Mouse (Mus musculus): ENCODE measurements around the gene Lrrn3. TPM values are rescaled to one million over a fixed set of nuclear protein-coding genes. Genes with fewer than 3 reads are reported as not detected.

Gene Lrrn3
- polyA plus RNA-seq, 1 experiment from 2014 or later = 5.1 TPM

- Histone ChIP-seq H3K27ac (ENCODE audit: low read depth, low read length) (no peak overlapping the region), H3K4me2 (no peak overlapping the region), H3K27me3 (ENCODE audit: control insufficient read depth, insufficient read depth, low read length) (no peaks in the 10 kb centered on the region), H3K9me3 (replicated peaks; ENCODE audit: control insufficient read depth, low read length) (no peaks in the 10 kb centered on the region), H3K4me1 (ENCODE audit: control insufficient read depth, insufficient read depth, low read length) (no peaks in the 10 kb centered on the region), H3K4me3 (ENCODE audit: low read depth, low read length) (no peak overlapping the region), H3K36me3 (ENCODE audit: control insufficient read depth, insufficient read depth, low read length) (no peaks in the 10 kb centered on the region), H3K9ac (ENCODE audit: low read depth, low read length) (no peak overlapping the region; the same call in 1 of the 2 replicates)
- no peak for ATAC-seq (replicated peaks; ENCODE audit: insufficient number of reproducible peaks, low FRiP score, low TSS enrichment)
- 36% methylated on average over 10 of the region's 10 CpGs for WGBS (ENCODE audit: insufficient replicate concordance)
Observed at GRCm38 (mm10) chr12:41494620-41495019, 8.4 kb upstream of the Lrrn3 start.

GRCm38 (mm10) chr12:41487005-41487404 lies 774 bp upstream of the Lrrn3 start:
- Histone ChIP-seq H3K27me3 (ENCODE audit: control insufficient read depth, insufficient read depth, low read length) (no peaks in the 10 kb centered on the region), H3K9me3 (replicated peaks; ENCODE audit: control insufficient read depth, low read length) (no peaks in the 10 kb centered on the region), H3K4me2 (no peak overlapping the region), H3K36me3 (ENCODE audit: control insufficient read depth, insufficient read depth, low read length) (no peaks in the 10 kb centered on the region), H3K27ac (ENCODE audit: low read depth, low read length) (no peak overlapping the region), H3K9ac (ENCODE audit: low read depth, low read length) (no peak overlapping the region), H3K4me3 (ENCODE audit: low read depth, low read length) (no peak overlapping the region), H3K4me1 (ENCODE audit: control insufficient read depth, insufficient read depth, low read length) (0 out of 2 replicates have a peak, but pooled peaks cover 4% of the 10 kb centered on the region)
- ATAC-seq (replicated peaks; ENCODE audit: insufficient number of reproducible peaks, low FRiP score, low TSS enrichment) = no peak
- WGBS (ENCODE audit: insufficient replicate concordance) = 24% methylated on average over 5 of the region's 5 CpGs

GRCm38 (mm10) chr12:41485512-41486215 lies 567 bp downstream of the Lrrn3 start:
- WGBS (ENCODE audit: insufficient replicate concordance) = 22% methylated on average over 12 of the region's 12 CpGs
- Histone ChIP-seq H3K9me3 (replicated peaks; ENCODE audit: control insufficient read depth, low read length) (no peaks in the 10 kb centered on the region), H3K9ac (ENCODE audit: low read depth, low read length) (peak overlapping the region; percentile 40), H3K36me3 (ENCODE audit: control insufficient read depth, insufficient read depth, low read length) (no peaks in the 10 kb centered on the region), H3K27ac (ENCODE audit: low read depth, low read length) (no peak overlapping the region), H3K4me1 (ENCODE audit: control insufficient read depth, insufficient read depth, low read length) (0 out of 2 replicates have a peak, but pooled peaks cover 4% of the 10 kb centered on the region), H3K4me2 (peak overlapping the region; percentile 65), H3K4me3 (ENCODE audit: low read depth, low read length) (peak overlapping the region; percentile 35), H3K27me3 (ENCODE audit: control insufficient read depth, insufficient read depth, low read length) (no peaks in the 10 kb centered on the region)
- ATAC-seq (replicated peaks; ENCODE audit: insufficient number of reproducible peaks, low FRiP score, low TSS enrichment) = peak; percentile 73; the same call in 1 of the 2 replicates

GRCm38 (mm10) chr12:41484689-41485511 lies 1.3 kb downstream of the Lrrn3 start:
- Histone ChIP-seq H3K27ac (ENCODE audit: low read depth, low read length) (no peak overlapping the region), H3K9ac (ENCODE audit: low read depth, low read length) (peak overlapping the region; percentile 40; the same call in 1 of the 2 replicates), H3K36me3 (ENCODE audit: control insufficient read depth, insufficient read depth, low read length) (no peaks in the 10 kb centered on the region), H3K27me3 (ENCODE audit: control insufficient read depth, insufficient read depth, low read length) (no peaks in the 10 kb centered on the region), H3K4me2 (peak overlapping the region; percentile 65), H3K9me3 (replicated peaks; ENCODE audit: control insufficient read depth, low read length) (no peaks in the 10 kb centered on the region), H3K4me3 (ENCODE audit: low read depth, low read length) (peak overlapping the region; percentile 35), H3K4me1 (ENCODE audit: control insufficient read depth, insufficient read depth, low read length) (0 out of 2 replicates have a peak, but pooled peaks cover 4% of the 10 kb centered on the region)
- 41% methylated on average over 16 of the region's 16 CpGs for WGBS (ENCODE audit: insufficient replicate concordance)
- no peak for ATAC-seq (replicated peaks; ENCODE audit: insufficient number of reproducible peaks, low FRiP score, low TSS enrichment)

GRCm38 (mm10) chr12:41483593-41484451 lies 2.4 kb downstream of the Lrrn3 start:
- Histone ChIP-seq H3K4me1 (ENCODE audit: control insufficient read depth, insufficient read depth, low read length) (0 out of 2 replicates have a peak, but pooled peaks cover 4% of the 10 kb centered on the region), H3K27ac (ENCODE audit: low read depth, low read length) (no peak overlapping the region), H3K4me3 (ENCODE audit: low read depth, low read length) (no peak overlapping the region), H3K9ac (ENCODE audit: low read depth, low read length) (no peak overlapping the region), H3K36me3 (ENCODE audit: control insufficient read depth, insufficient read depth, low read length) (no peaks in the 10 kb centered on the region), H3K27me3 (ENCODE audit: control insufficient read depth, insufficient read depth, low read length) (no peaks in the 10 kb centered on the region), H3K9me3 (replicated peaks; ENCODE audit: control insufficient read depth, low read length) (no peaks in the 10 kb centered on the region), H3K4me2 (peak overlapping the region; percentile 65)
- 67% methylated on average over 23 of the region's 23 CpGs for WGBS (ENCODE audit: insufficient replicate concordance)
- ATAC-seq (replicated peaks; ENCODE audit: insufficient number of reproducible peaks, low FRiP score, low TSS enrichment) = no peak

- WGBS (ENCODE audit: insufficient replicate concordance) = 82% methylated on average over 5 of the region's 5 CpGs
- Histone ChIP-seq H3K9ac (ENCODE audit: low read depth, low read length) (no peak overlapping the region), H3K9me3 (replicated peaks; ENCODE audit: control insufficient read depth, low read length) (no peaks in the 10 kb centered on the region), H3K27me3 (ENCODE audit: control insufficient read depth, insufficient read depth, low read length) (no peaks in the 10 kb centered on the region), H3K4me3 (ENCODE audit: low read depth, low read length) (no peak overlapping the region), H3K4me2 (peak overlapping the region; percentile 65; the same call in 1 of the 2 replicates), H3K27ac (ENCODE audit: low read depth, low read length) (no peak overlapping the region), H3K36me3 (ENCODE audit: control insufficient read depth, insufficient read depth, low read length) (no peaks in the 10 kb centered on the region), H3K4me1 (ENCODE audit: control insufficient read depth, insufficient read depth, low read length) (0 out of 2 replicates have a peak, but pooled peaks cover 4% of the 10 kb centered on the region)
- no peak for ATAC-seq (replicated peaks; ENCODE audit: insufficient number of reproducible peaks, low FRiP score, low TSS enrichment)
Observed at GRCm38 (mm10) chr12:41483091-41483592, 3.1 kb downstream of the Lrrn3 start.

DNA sequence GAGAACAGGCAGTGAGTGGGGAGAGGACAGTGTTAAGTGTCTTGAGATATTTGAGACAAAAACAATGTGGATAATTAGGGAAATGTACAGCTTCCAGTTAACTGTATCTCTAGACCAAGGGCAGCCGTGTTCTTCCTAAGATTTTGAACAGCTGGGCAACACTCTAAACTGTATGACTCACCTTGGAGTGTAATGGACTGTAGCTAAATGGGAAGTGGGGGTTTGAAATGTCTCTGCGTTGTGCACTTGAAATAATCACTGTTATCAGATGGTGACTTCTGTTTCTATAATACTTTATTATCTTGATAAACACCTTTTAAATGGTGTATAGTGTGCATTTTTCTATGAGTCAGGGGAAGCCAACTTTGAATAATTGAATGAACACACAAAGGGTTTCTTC lies 4.7 kb downstream of the Lrrn3 start:
- H3K4me1 ChIP-seq (ENCODE audit: control insufficient read depth, insufficient read depth, low read length) = 0 out of 2 replicates have a peak, but pooled peaks cover 4% of the 10 kb centered on the region
- no peaks in the 10 kb centered on the region for H3K9me3 ChIP-seq (replicated peaks; ENCODE audit: control insufficient read depth, low read length)
- ATAC-seq (replicated peaks; ENCODE audit: insufficient number of reproducible peaks, low FRiP score, low TSS enrichment) = no peak
- no peaks in the 10 kb centered on the region for H3K36me3 ChIP-seq (ENCODE audit: control insufficient read depth, insufficient read depth, low read length)
- H3K9ac ChIP-seq (ENCODE audit: low read depth, low read length) = no peak overlapping the region
- no peak overlapping the region for H3K27ac ChIP-seq (ENCODE audit: low read depth, low read length)
- H3K4me3 ChIP-seq (ENCODE audit: low read depth, low read length) = no peak overlapping the region
- no peaks in the 10 kb centered on the region for H3K27me3 ChIP-seq (ENCODE audit: control insufficient read depth, insufficient read depth, low read length)
- H3K4me2 ChIP-seq = no peak overlapping the region
- 41% methylated on average over 2 of the region's 2 CpGs for WGBS (ENCODE audit: insufficient replicate concordance)
